Mouse (Mus musculus) erythroblast, embryonic 14.5 days (primary cell): ENCODE results near the gene Gpr107. TPM values are rescaled to one million over a fixed set of nuclear protein-coding genes. Genes with fewer than 3 reads are reported as not detected.

Experiments
- H3K27me3 ChIP-seq: 2 replicates; pipeline ENCODE4 v1.6.1; 2012; ENCODE audit warnings: inconsistent platforms; ENCODE audit not compliant: control insufficient read depth
- H3K36me3 ChIP-seq: 2 replicates; pipeline ENCODE4 v1.6.1; 2012; ENCODE audit warnings: mild to moderate bottlenecking, inconsistent platforms; ENCODE audit not compliant: control insufficient read depth
- H3K4me1 ChIP-seq: 2 replicates; pipeline ENCODE4 v1.6.1; 2012; ENCODE audit warnings: inconsistent platforms; ENCODE audit not compliant: control insufficient read depth
- H3K4me3 ChIP-seq: replicated peaks from 2 replicates; pipeline ENCODE3; 2012; ENCODE audit warnings: moderate library complexity, mild to moderate bottlenecking, inconsistent platforms
- H3K9me3 ChIP-seq: 2 replicates; pipeline ENCODE4 v1.6.1; 2012; ENCODE audit warnings: low read length, inconsistent platforms, mixed read lengths; ENCODE audit not compliant: control insufficient read depth
- GATA1 ChIP-seq: IDR thresholded peaks from 2 replicates; pipeline ENCODE4 v1.6.1; 2012; ENCODE audit warnings: low read length, inconsistent platforms, mixed read lengths
- TAL1 ChIP-seq: IDR thresholded peaks from 3 replicates; pipeline ENCODE4 v1.6.1; 2012; ENCODE audit warnings: low read length, inconsistent platforms, mixed read lengths
- polyA plus RNA-seq: library from polyadenylated mRNA; stranded (reverse); fragments of >175 nt; gene quantifications from 2 replicates; pipeline ENCODE4 v1.2.3, GENCODE M21; 2012

The Gpr107 gene
- polyA plus RNA-seq, 1 experiment, result 1.2 TPM

- TF ChIP-seq TAL1 (no peak), GATA1 (no peak)
- H3K4me1 ChIP-seq, result no peaks in the 10 kb centered on the region
- H3K36me3 ChIP-seq, result peaks cover 89% of the 10 kb centered on the region
- H3K4me3 ChIP-seq, result no peak overlapping the region
- no peaks in the 10 kb centered on the region for H3K27me3 ChIP-seq
- no peaks in the 10 kb centered on the region for H3K9me3 ChIP-seq
These were observed 27.4 kb downstream of the Gpr107 start for GRCm38 (mm10) chr2:31179471-31179870.

- Histone ChIP-seq H3K27me3 (no peaks in the 10 kb centered on the region), H3K9me3 (no peaks in the 10 kb centered on the region), H3K4me3 (no peak overlapping the region), H3K36me3 (peaks cover 91% of the 10 kb centered on the region), H3K4me1 (no peaks in the 10 kb centered on the region)
- TF ChIP-seq TAL1 (no peak), GATA1 (no peak)
These were observed 28.0 kb downstream of the Gpr107 start for GRCm38 (mm10) chr2:31180081-31180551.

- Histone ChIP-seq H3K4me1 (no peaks in the 10 kb centered on the region), H3K36me3 (peaks cover 92% of the 10 kb centered on the region), H3K9me3 (no peaks in the 10 kb centered on the region), H3K27me3 (no peaks in the 10 kb centered on the region), H3K4me3 (no peak overlapping the region)
- TF ChIP-seq TAL1 (no peak), GATA1 (no peak)
These were observed 30.7 kb downstream of the Gpr107 start for GRCm38 (mm10) chr2:31182786-31183330.

- peaks cover 92% of the 10 kb centered on the region for H3K36me3 ChIP-seq
- no peaks in the 10 kb centered on the region for H3K4me1 ChIP-seq
- H3K4me3 ChIP-seq, result no peak overlapping the region
- no peaks in the 10 kb centered on the region for H3K27me3 ChIP-seq
- TF ChIP-seq TAL1 (no peak), GATA1 (no peak)
- no peaks in the 10 kb centered on the region for H3K9me3 ChIP-seq
These were observed 31.7 kb downstream of the Gpr107 start for GRCm38 (mm10) chr2:31183830-31184229.

- Histone ChIP-seq H3K36me3 (peaks cover 86% of the 10 kb centered on the region), H3K4me3 (no peak overlapping the region), H3K4me1 (no peaks in the 10 kb centered on the region)
These were observed 36.6 kb downstream of the Gpr107 start for GRCm38 (mm10) chr2:31188691-31189090.

GRCm38 (mm10) chr2:31189654-31190053 is 37.5 kb downstream of the Gpr107 start:
- Histone ChIP-seq H3K4me1 (no peaks in the 10 kb centered on the region), H3K27me3 (no peaks in the 10 kb centered on the region), H3K36me3 (peaks cover 84% of the 10 kb centered on the region), H3K9me3 (no peaks in the 10 kb centered on the region), H3K4me3 (no peak overlapping the region)
- TF ChIP-seq GATA1 (no peak), TAL1 (no peak)

More at GRCm38 (mm10) chr2:31188691-31189090, 36.6 kb downstream of the Gpr107 start:
- Histone ChIP-seq H3K27me3 (no peaks in the 10 kb centered on the region), H3K9me3 (no peaks in the 10 kb centered on the region)
- TF ChIP-seq GATA1 (no peak), TAL1 (no peak)

- H3K9me3 ChIP-seq, result no peaks in the 10 kb centered on the region
- no peak overlapping the region for H3K4me3 ChIP-seq
- H3K36me3 ChIP-seq, result peaks cover 79% of the 10 kb centered on the region
- H3K27me3 ChIP-seq, result no peaks in the 10 kb centered on the region
- H3K4me1 ChIP-seq, result no peaks in the 10 kb centered on the region
- TF ChIP-seq TAL1, result no peak
- no peak for TF ChIP-seq GATA1
These were observed 39.6 kb downstream of the Gpr107 start for GRCm38 (mm10) chr2:31191765-31192164.

- TF ChIP-seq TAL1, result no peak
- TF ChIP-seq GATA1, result no peak
- H3K4me1 ChIP-seq, result no peaks in the 10 kb centered on the region
- H3K4me3 ChIP-seq, result no peak overlapping the region
- no peaks in the 10 kb centered on the region for H3K9me3 ChIP-seq
- H3K36me3 ChIP-seq, result peaks cover 74% of the 10 kb centered on the region
- no peaks in the 10 kb centered on the region for H3K27me3 ChIP-seq
These were observed 42.4 kb downstream of the Gpr107 start for GRCm38 (mm10) chr2:31194356-31195021.

- Histone ChIP-seq H3K4me1 (no peaks in the 10 kb centered on the region), H3K36me3 (peaks cover 54% of the 10 kb centered on the region), H3K9me3 (no peaks in the 10 kb centered on the region), H3K27me3 (no peaks in the 10 kb centered on the region), H3K4me3 (no peak overlapping the region)
- TF ChIP-seq TAL1 (no peak), GATA1 (no peak)
These were observed 46.5 kb downstream of the Gpr107 start for GRCm38 (mm10) chr2:31198621-31199020.

GRCm38 (mm10) chr2:31200051-31200450 is 47.9 kb downstream of the Gpr107 start:
- Histone ChIP-seq H3K27me3 (no peaks in the 10 kb centered on the region), H3K4me3 (no peak overlapping the region), H3K9me3 (no peaks in the 10 kb centered on the region), H3K36me3 (peaks cover 43% of the 10 kb centered on the region), H3K4me1 (no peaks in the 10 kb centered on the region)
- TF ChIP-seq TAL1 (no peak), GATA1 (no peak)
